Mouse (Mus musculus): Measurements from ENCODE around the gene 1700025G04Rik.

DNA sequence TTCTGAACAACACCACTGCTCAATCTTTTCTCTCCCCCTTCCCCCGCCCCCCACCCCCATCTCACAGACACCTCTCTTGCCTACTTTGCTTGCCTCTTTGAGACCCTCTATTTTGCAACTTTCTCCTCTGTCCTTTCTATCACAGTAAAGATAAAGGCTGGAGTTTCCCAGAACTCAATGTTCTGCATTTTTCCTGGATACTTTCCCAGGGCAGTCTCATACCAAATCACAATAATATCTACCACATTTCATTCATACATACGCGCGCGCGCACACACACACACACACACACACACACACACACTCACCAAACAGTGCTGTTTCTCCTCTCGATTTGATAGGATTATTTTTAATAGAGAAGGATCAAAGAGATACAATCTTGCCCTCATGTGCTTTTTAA, 8.8 kb downstream of the 1700025G04Rik start:
- TF ChIP-seq CTCF (IDR thresholded peaks at IDR 0.05; ENCODE audit: low read depth): no peak
- TF ChIP-seq EP300 (IDR thresholded peaks at IDR 0.05; ENCODE audit: low read depth): no peak

All from heart, postnatal 0 days (tissue).